Mouse (Mus musculus): ENCODE measurements around the gene Manba. TPM values are rescaled to one million over a fixed set of nuclear protein-coding genes. Genes with fewer than 3 reads are reported as not detected.
A peak's percentile ranks its signal among the peaks of the same experiment; 100 is the strongest.

Manba gene
- polyA plus RNA-seq, 1 experiment from 2014 or later, result 5.8 TPM

DNA sequence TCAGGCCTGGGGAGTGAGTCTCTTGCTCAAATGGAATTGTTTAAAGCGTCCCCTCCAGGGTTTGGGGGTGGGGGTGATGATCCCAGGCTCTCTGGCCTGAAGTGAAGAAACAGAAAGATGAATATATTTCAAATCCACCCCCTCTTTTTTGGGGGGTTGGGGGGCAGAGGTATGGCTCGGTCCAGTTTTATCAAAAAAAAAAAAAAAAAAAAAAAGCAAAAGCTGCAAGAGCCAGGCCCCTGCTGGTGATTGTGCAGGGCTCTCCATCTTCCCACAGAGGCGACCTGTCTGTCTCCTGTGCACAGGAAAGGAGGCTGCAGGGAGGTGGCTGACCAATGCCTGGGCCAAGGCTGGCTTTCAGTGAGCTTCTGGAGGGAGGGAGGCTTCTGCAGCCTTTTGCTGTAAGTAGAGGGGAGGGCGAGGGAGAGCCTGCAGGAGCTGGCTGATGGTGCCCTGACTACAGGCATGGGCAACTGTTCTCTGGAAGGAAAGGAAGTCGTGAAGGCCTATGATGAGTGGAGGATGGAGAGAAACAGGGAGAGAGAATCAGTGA is 93.3 kb downstream of the Manba start:
- no peak overlapping the region for H3K27ac ChIP-seq (ENCODE audit: low read depth, low read length)
- ATAC-seq (ENCODE audit: low FRiP score), result no peak
- no peak overlapping the region for H3K9ac ChIP-seq (ENCODE audit: low read length)
- no peaks in the 10 kb centered on the region for H3K9me3 ChIP-seq (ENCODE audit: control insufficient read depth, low read length)
- DNase-seq (ENCODE audit: low spot score, missing footprints), result no peak
- H3K36me3 ChIP-seq (ENCODE audit: control insufficient read depth, insufficient read depth, low read length), result no peaks in the 10 kb centered on the region
- H3K4me3 ChIP-seq (ENCODE audit: low read depth, low read length), result no peak overlapping the region
- peaks cover 4% of the 10 kb centered on the region; the same call in 1 of the 2 replicates for H3K4me1 ChIP-seq (ENCODE audit: control insufficient read depth, insufficient read depth, low read length)
- no peaks in the 10 kb centered on the region for H3K27me3 ChIP-seq (ENCODE audit: control insufficient read depth, insufficient read depth, low read length)
- WGBS, result 55% methylated on average over 5 of the region's 5 CpGs
- no peak overlapping the region for H3K4me2 ChIP-seq

DNA sequence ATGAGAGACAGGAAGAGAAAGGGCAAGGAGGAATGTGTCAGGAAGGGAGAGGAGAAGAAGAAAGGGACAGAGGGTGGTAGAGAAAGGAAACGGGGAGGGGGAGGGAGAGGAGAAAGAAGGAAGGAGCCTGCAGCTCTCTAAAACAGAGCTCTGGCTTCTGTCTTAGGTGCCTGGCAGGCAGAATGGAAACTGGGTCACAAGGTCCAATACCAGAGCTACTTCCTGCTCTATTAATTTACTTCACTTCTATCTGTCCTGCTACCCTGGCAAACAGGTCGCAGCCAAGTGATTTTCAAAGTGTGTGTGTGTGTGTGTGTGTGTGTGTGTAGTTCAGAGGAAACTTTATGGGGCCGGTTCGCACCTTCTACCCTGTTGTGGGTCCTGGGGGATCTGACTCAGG is 93.8 kb downstream of the Manba start:
- H3K4me2 ChIP-seq, result no peak overlapping the region
- ATAC-seq (ENCODE audit: low FRiP score) (no peak), DNase-seq (ENCODE audit: low spot score, missing footprints) (no peak)
- no peak overlapping the region for H3K4me3 ChIP-seq (ENCODE audit: low read depth, low read length)
- no peaks in the 10 kb centered on the region for H3K9me3 ChIP-seq (ENCODE audit: control insufficient read depth, low read length)
- H3K4me1 ChIP-seq (ENCODE audit: control insufficient read depth, insufficient read depth, low read length), result peaks cover 4% of the 10 kb centered on the region; the same call in 1 of the 2 replicates
- no peak overlapping the region for H3K9ac ChIP-seq (ENCODE audit: low read length)
- H3K36me3 ChIP-seq (ENCODE audit: control insufficient read depth, insufficient read depth, low read length), result no peaks in the 10 kb centered on the region
- H3K27ac ChIP-seq (ENCODE audit: low read depth, low read length), result no peak overlapping the region
- H3K27me3 ChIP-seq (ENCODE audit: control insufficient read depth, insufficient read depth, low read length), result no peaks in the 10 kb centered on the region
- WGBS, result 68% methylated on average over 4 of the region's 4 CpGs

DNA sequence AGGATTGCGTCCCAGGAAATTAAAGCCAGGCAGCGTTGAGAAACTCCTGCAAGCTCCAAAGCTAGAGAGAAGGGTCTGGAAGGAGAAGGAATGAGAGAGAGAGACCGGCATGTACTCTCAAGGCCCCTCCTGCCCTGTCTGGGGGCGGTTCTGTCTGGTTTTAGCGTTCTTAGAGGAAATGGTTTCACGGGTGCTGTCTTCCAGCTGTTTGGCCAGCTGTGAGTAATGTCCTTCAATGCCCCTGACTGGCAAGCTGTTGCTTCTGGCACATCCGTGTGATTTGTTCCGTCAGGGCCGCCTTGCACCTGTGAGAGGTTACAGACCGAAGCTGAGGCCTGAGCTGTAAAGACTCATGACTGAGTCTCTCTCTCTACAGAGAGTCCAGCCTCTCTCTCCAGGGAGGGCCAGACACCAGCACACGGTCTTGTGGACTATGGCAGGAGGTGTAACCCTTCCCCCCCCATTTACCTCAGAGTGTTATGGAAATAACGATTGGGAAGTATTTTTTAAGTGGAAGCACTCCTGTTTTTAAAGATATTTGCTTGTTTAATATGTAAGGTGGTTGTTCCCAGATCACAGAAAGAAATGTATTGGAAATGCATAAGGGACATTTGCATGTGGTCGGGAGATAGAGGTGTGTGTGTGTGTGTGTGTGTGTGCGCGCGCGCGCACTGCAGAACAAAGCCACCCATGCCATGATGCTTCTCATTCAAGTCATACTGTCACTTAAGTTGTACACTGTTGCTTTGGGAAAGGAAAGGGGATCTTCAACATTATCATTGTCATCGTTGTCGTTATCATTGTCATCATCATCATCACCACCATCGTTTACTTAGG is 95.2 kb downstream of the Manba start:
- no peak overlapping the region for H3K27ac ChIP-seq (ENCODE audit: low read depth, low read length)
- WGBS, result 84% methylated on average over 21 of the region's 21 CpGs
- peaks cover 4% of the 10 kb centered on the region; the same call in 1 of the 2 replicates for H3K4me1 ChIP-seq (ENCODE audit: control insufficient read depth, insufficient read depth, low read length)
- no peak for DNase-seq (ENCODE audit: low spot score, missing footprints)
- no peak overlapping the region for H3K4me2 ChIP-seq
- no peaks in the 10 kb centered on the region for H3K36me3 ChIP-seq (ENCODE audit: control insufficient read depth, insufficient read depth, low read length)
- no peak overlapping the region for H3K9ac ChIP-seq (ENCODE audit: low read length)
- no peaks in the 10 kb centered on the region for H3K9me3 ChIP-seq (ENCODE audit: control insufficient read depth, low read length)
- no peak; the same call in 1 of the 2 replicates for ATAC-seq (ENCODE audit: low FRiP score)
- no peaks in the 10 kb centered on the region for H3K27me3 ChIP-seq (ENCODE audit: control insufficient read depth, insufficient read depth, low read length)
- no peak overlapping the region for H3K4me3 ChIP-seq (ENCODE audit: low read depth, low read length)

DNA sequence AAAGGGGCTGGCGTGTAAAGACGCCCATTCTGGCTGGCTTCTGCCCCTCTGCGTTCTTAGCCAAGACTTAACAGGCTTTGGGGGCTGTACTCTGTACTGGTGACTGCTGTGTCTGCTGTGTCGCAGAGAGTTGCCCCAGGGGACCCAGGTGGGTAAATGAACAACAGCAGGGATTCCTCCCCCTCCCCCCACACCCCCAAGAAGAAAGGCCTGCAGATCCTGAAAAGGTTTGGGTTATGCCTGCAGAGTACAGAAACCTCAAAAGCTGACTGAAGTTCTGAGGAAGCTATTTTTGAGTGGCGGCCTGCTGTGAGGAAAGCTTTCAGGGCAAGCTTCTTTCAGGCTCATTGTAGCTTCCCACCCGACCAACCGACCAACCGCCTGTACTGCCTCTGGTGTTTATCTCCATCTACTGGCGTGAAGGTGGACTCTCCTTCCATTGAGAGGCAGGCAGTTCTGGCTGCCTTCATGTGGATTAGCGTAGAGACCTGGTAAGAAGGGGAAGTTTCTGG is 96.3 kb downstream of the Manba start:
- ATAC-seq (ENCODE audit: low FRiP score) (peak; percentile 75), DNase-seq (ENCODE audit: low spot score, missing footprints) (peak; percentile 87)
- 12% methylated on average over 10 of the region's 10 CpGs for WGBS
- Histone ChIP-seq H3K4me1 (ENCODE audit: control insufficient read depth, insufficient read depth, low read length) (peaks cover 4% of the 10 kb centered on the region; the same call in 1 of the 2 replicates), H3K36me3 (ENCODE audit: control insufficient read depth, insufficient read depth, low read length) (no peaks in the 10 kb centered on the region), H3K27ac (ENCODE audit: low read depth, low read length) (no peak overlapping the region), H3K4me2 (no peak overlapping the region), H3K9ac (ENCODE audit: low read length) (no peak overlapping the region), H3K9me3 (ENCODE audit: control insufficient read depth, low read length) (no peaks in the 10 kb centered on the region), H3K27me3 (ENCODE audit: control insufficient read depth, insufficient read depth, low read length) (no peaks in the 10 kb centered on the region), H3K4me3 (ENCODE audit: low read depth, low read length) (no peak overlapping the region)

DNA sequence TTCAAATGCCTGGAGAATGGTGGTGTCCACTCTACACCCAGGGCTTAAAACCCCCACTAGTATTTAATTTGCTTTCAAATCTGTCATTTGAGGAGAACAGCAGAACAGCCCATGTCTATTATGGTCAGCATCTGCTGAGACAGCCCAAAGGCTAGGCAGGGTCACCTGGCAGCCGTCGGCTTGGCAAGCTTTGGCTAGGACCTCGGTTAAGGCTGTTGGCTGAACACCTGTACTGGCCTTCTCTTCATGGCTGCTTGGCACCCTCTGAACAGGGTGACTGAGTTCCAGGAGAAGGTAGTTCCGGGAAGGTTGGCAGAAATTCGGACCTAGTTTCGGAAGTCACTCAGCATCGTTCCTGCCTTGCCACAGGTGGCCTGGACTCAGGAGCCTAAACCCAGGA is 96.8 kb downstream of the Manba start:
- no peak for DNase-seq (ENCODE audit: low spot score, missing footprints)
- H3K9ac ChIP-seq (ENCODE audit: low read length), result no peak overlapping the region
- H3K27me3 ChIP-seq (ENCODE audit: control insufficient read depth, insufficient read depth, low read length), result no peaks in the 10 kb centered on the region
- H3K27ac ChIP-seq (ENCODE audit: low read depth, low read length), result no peak overlapping the region
- no peak overlapping the region for H3K4me3 ChIP-seq (ENCODE audit: low read depth, low read length)
- ATAC-seq (ENCODE audit: low FRiP score), result no peak
- H3K36me3 ChIP-seq (ENCODE audit: control insufficient read depth, insufficient read depth, low read length), result 0 out of 2 replicates have a peak, but pooled peaks cover 3% of the 10 kb centered on the region
- 86% methylated on average over 7 of the region's 7 CpGs for WGBS
- H3K4me1 ChIP-seq (ENCODE audit: control insufficient read depth, insufficient read depth, low read length), result peaks cover 4% of the 10 kb centered on the region; the same call in 1 of the 2 replicates
- no peak overlapping the region for H3K4me2 ChIP-seq
- H3K9me3 ChIP-seq (ENCODE audit: control insufficient read depth, low read length), result no peaks in the 10 kb centered on the region

DNA sequence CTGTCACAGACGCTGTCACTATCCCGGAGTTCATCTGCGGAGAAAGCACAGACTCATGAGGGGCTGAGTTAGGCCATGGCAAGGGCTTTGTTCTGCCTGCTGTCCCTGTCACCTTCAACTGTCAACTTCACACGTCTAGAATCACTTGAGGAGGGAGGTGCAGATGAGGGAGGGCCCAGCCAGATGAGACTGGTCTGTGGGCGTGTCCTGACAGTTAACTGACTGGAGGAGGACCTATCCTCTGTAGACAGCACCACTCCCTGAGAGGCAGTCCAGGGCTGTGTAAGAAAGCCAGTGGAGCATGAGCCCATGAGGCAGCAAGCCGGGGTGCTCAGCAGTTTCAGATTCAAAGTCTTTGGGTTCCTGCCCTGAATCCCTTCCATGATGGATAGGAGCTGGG is 100.1 kb downstream of the Manba start:
- WGBS, result 61% methylated on average over 6 of the region's 6 CpGs
- DNase-seq (ENCODE audit: low spot score, missing footprints) (no peak), ATAC-seq (ENCODE audit: low FRiP score) (peak; percentile 59)
- peaks cover 4% of the 10 kb centered on the region; the same call in 1 of the 2 replicates for H3K4me1 ChIP-seq (ENCODE audit: control insufficient read depth, insufficient read depth, low read length)
- no peak overlapping the region for H3K27ac ChIP-seq (ENCODE audit: low read depth, low read length)
- H3K36me3 ChIP-seq (ENCODE audit: control insufficient read depth, insufficient read depth, low read length), result 0 out of 2 replicates have a peak, but pooled peaks cover 5% of the 10 kb centered on the region
- H3K4me2 ChIP-seq, result no peak overlapping the region
- H3K9me3 ChIP-seq (ENCODE audit: control insufficient read depth, low read length), result no peaks in the 10 kb centered on the region
- H3K9ac ChIP-seq (ENCODE audit: low read length), result no peak overlapping the region
- no peak overlapping the region for H3K4me3 ChIP-seq (ENCODE audit: low read depth, low read length)
- no peaks in the 10 kb centered on the region for H3K27me3 ChIP-seq (ENCODE audit: control insufficient read depth, insufficient read depth, low read length)

DNA sequence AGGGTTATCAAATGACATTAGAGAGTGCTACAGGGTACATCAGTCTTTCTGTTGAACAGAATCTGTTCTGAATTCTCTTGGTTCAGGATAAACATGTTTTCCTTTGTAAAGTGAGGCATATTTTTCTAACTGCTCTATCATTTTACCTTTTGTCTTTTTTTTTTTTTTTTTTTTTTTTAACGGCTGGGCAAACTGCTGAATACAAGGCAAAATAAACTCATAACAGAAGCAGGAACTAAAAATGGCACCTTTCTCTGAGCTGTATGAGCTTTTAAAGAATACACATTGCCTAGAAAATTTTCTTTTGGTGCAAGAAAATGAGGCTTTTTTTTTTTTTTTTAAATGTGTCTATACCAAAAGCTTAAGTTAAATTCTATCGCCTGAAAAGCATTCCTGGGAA is 100.6 kb downstream of the Manba start:
- Histone ChIP-seq H3K27ac (ENCODE audit: low read depth, low read length) (no peak overlapping the region), H3K4me3 (ENCODE audit: low read depth, low read length) (no peak overlapping the region), H3K9me3 (ENCODE audit: control insufficient read depth, low read length) (no peaks in the 10 kb centered on the region), H3K4me2 (no peak overlapping the region), H3K4me1 (ENCODE audit: control insufficient read depth, insufficient read depth, low read length) (peaks cover 4% of the 10 kb centered on the region; the same call in 1 of the 2 replicates), H3K27me3 (ENCODE audit: control insufficient read depth, insufficient read depth, low read length) (no peaks in the 10 kb centered on the region), H3K9ac (ENCODE audit: low read length) (no peak overlapping the region), H3K36me3 (ENCODE audit: control insufficient read depth, insufficient read depth, low read length) (0 out of 2 replicates have a peak, but pooled peaks cover 5% of the 10 kb centered on the region)
- no peak for DNase-seq (ENCODE audit: low spot score, missing footprints)
- no peak for ATAC-seq (ENCODE audit: low FRiP score)
- 94% methylated on average over 2 of the region's 2 CpGs for WGBS

DNA sequence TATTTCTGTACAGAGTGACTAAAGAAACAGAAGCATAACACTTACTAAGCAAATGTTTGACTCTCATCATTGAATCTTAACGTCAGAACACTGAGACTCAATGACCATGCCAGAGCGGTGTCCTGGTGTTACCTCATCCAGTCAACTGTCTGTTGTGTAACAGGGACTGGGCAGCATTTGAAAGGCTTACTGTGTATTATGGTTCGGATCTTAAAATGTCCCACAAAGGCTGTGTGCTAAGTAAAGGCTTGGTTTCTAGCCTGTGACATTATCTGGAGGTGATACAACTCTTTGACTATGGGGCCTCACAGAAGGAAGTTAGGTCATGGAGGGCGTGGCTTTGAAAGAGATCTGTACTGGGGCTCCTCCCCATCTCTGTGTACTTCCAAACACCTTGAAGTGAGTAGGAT is 101.1 kb downstream of the Manba start:
- H3K4me1 ChIP-seq (ENCODE audit: control insufficient read depth, insufficient read depth, low read length), result peaks cover 3% of the 10 kb centered on the region; the same call in 1 of the 2 replicates
- DNase-seq (ENCODE audit: low spot score, missing footprints), result no peak
- no peak overlapping the region for H3K27ac ChIP-seq (ENCODE audit: low read depth, low read length)
- no peaks in the 10 kb centered on the region for H3K27me3 ChIP-seq (ENCODE audit: control insufficient read depth, insufficient read depth, low read length)
- ATAC-seq (ENCODE audit: low FRiP score), result no peak
- 88% methylated on average over 4 of the region's 4 CpGs for WGBS
- H3K36me3 ChIP-seq (ENCODE audit: control insufficient read depth, insufficient read depth, low read length), result 0 out of 2 replicates have a peak, but pooled peaks cover 5% of the 10 kb centered on the region
- H3K4me3 ChIP-seq (ENCODE audit: low read depth, low read length), result no peak overlapping the region
- H3K9me3 ChIP-seq (ENCODE audit: control insufficient read depth, low read length), result no peaks in the 10 kb centered on the region
- H3K9ac ChIP-seq (ENCODE audit: low read length), result no peak overlapping the region
- H3K4me2 ChIP-seq, result no peak overlapping the region

DNA sequence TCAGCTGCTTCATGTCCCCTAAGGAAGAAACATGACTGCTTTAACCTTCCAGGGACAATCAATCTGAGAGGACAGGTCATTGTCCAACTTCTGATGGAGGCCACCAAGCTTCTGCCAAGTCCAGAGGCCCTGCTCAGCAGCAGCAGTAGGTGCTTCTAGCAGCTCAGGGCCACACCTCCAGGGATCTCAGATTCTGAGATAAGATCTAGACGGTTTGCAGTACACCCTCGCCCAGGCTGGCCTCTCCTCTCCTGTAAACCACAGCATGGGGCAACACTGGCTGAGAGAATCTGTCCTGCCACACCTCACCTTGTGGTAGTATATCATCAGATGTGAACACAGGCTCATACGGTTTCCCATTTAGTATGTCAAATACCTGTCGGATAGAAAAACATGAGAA is 105.1 kb downstream of the Manba start:
- Histone ChIP-seq H3K9me3 (ENCODE audit: control insufficient read depth, low read length) (no peaks in the 10 kb centered on the region), H3K27me3 (ENCODE audit: control insufficient read depth, insufficient read depth, low read length) (no peaks in the 10 kb centered on the region), H3K36me3 (ENCODE audit: control insufficient read depth, insufficient read depth, low read length) (0 out of 2 replicates have a peak, but pooled peaks cover 5% of the 10 kb centered on the region), H3K9ac (ENCODE audit: low read length) (no peak overlapping the region), H3K27ac (ENCODE audit: low read depth, low read length) (no peak overlapping the region), H3K4me1 (ENCODE audit: control insufficient read depth, insufficient read depth, low read length) (no peaks in the 10 kb centered on the region), H3K4me3 (ENCODE audit: low read depth, low read length) (no peak overlapping the region), H3K4me2 (no peak overlapping the region)
- no peak for DNase-seq (ENCODE audit: low spot score, missing footprints)
- WGBS, result 89% methylated on average over 4 of the region's 4 CpGs
- no peak for ATAC-seq (ENCODE audit: low FRiP score)

All from midbrain, embryonic 11.5 days (tissue).